Mouse (Mus musculus): ENCODE measurements around the gene Pabpc4. TPM values are rescaled to one million over a fixed set of nuclear protein-coding genes. Genes with fewer than 3 reads are reported as not detected.
"Not testable (repeated sequence)": the region's sequence is repeated elsewhere in the genome, so short reads cannot be mapped to it uniquely, and the experiment has no call there.

Pabpc4 gene
- polyA plus RNA-seq, 1 experiment: 30.8 TPM

DNA sequence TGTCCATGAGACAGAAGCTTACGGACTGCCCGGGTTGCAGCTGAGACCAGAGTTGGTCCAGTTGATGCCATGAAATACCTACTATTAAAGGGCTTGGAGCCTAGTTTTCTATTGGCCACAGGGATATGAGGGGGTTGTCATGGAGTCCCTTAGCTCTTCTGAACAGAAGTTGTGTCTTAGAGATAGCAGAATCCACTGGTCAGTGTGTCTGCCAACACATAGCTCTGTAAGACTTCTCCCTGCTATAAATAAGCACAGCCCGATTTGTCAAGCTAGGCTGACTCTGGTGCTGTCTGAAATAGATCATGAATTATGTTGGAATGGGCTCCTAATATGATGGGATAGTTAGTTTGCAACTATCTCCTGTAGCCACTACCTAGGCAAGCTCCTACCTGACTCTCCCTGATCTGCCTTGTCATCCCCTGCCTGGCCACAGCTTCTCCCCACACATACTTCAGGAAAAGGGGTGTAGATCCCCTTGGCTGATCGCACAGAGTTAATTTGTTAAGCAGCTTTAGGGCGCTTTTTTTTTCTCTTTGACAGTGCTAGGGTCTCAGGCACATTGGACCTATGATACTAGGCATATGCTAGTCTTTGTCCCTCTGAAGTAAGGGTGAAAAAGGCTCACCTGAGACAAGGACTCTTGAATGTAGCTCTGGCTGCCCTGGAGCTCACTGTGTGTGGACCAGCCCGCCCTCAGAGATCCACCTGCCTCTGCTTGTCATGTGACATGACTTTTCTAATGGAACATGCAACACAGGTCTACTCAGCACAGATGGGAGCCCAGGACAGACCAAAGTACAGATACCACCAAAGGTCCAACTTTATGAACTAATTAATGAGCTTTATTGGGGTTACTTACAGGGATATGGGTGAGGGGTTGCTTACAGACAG lies 22.8 kb downstream of the Pabpc4 start:
- H3K4me3 ChIP-seq (replicated peaks; ENCODE audit: insufficient read depth, low read depth, low read length): no peak overlapping the region
- H3K4me1 ChIP-seq (ENCODE audit: control insufficient read depth, insufficient read depth, low read length): no peaks in the 10 kb centered on the region
- TF ChIP-seq CTCF (IDR thresholded peaks at IDR 0.05; ENCODE audit: borderline replicate concordance, insufficient read depth, low read depth, low read length) (no peak), POLR2A (IDR thresholded peaks at IDR 0.05; ENCODE audit: borderline replicate concordance, insufficient read depth, low read length) (no peak)
- no peak overlapping the region for H3K27ac ChIP-seq (ENCODE audit: insufficient read depth, low read length)
- DNase-seq: no peak
- no peaks in the 10 kb centered on the region for H3K27me3 ChIP-seq (ENCODE audit: control insufficient read depth, insufficient read depth, low read length)
- 70% methylated on average over 6 of the region's 6 CpGs for WGBS

DNA sequence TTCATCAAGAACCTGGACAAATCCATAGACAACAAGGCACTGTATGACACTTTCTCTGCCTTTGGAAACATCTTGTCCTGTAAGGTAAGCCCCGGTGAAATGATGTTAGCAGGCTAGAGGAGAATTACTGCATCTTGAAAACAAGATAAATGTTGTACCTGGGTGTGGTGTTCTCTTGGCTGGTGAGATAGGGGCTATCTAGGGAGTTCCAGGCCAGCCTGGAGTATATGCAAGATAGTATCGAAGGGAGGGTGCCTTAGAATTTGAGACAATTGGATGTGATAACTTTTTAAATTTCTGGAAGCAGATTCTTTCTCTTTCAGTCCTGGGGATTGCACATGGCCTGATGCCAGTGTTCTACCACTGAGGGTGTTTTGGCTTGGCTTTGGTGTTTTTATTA lies 24.6 kb downstream of the Pabpc4 start:
- H3K27ac ChIP-seq (ENCODE audit: insufficient read depth, low read length): no peak overlapping the region
- no peak overlapping the region for H3K4me3 ChIP-seq (replicated peaks; ENCODE audit: insufficient read depth, low read depth, low read length)
- 91% methylated on average over 2 of the region's 2 CpGs for WGBS
- H3K4me1 ChIP-seq (ENCODE audit: control insufficient read depth, insufficient read depth, low read length): no peaks in the 10 kb centered on the region
- TF ChIP-seq POLR2A (IDR thresholded peaks at IDR 0.05; ENCODE audit: borderline replicate concordance, insufficient read depth, low read length) (no peak), CTCF (IDR thresholded peaks at IDR 0.05; ENCODE audit: borderline replicate concordance, insufficient read depth, low read depth, low read length) (no peak)
- no peak for DNase-seq
- no peaks in the 10 kb centered on the region for H3K27me3 ChIP-seq (ENCODE audit: control insufficient read depth, insufficient read depth, low read length)

DNA sequence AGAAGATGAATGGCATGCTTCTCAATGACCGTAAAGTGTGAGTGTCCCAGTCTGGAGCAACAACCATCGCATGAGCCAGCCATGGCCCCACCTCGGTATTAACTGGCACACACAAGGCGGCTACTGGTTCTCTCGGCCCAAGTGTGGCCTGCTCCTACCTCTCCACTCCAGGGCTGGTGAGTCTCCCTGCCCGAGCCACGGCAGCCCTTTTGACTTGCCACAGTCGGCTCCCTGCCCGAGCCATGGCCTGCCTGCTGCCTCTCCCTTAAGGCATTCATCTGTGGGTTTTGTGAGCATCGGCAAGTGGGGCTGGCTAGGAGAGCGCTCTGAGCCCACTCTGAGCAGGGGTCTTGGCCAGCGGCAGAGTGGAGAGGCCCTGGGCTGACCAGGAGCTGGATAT lies 26.9 kb downstream of the Pabpc4 start:
- 93% methylated on average over 12 of the region's 12 CpGs for WGBS
- TF ChIP-seq POLR2A (IDR thresholded peaks at IDR 0.05; ENCODE audit: borderline replicate concordance, insufficient read depth, low read length) (no peak), CTCF (IDR thresholded peaks at IDR 0.05; ENCODE audit: borderline replicate concordance, insufficient read depth, low read depth, low read length) (no peak)

DNA sequence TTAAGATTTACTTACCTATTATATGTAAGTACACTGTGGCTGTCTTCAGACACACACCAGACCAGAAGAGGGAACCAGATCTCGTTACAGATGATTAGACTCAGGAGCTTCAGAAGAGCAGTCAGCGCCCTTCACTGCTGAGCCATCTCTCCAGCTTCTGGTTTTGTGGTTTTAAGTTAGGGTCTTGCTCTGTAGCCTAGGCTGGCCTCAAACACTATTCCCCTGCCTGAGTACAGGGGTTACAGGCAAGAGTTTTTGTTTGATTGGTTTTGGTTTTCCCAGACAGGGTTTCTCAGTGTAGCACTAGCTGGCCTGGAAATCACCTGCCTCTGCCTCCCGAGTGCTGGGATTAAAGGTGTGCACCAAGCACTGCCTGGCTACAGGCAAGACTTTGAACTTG lies 30.2 kb downstream of the Pabpc4 start:
- TF ChIP-seq CTCF (IDR thresholded peaks at IDR 0.05; ENCODE audit: borderline replicate concordance, insufficient read depth, low read depth, low read length) (no peak), POLR2A (IDR thresholded peaks at IDR 0.05; ENCODE audit: borderline replicate concordance, insufficient read depth, low read length) (no peak)
- DNase-seq: no peak

More for the DNA sequence above, 26.9 kb downstream of the Pabpc4 start:
- no peak for DNase-seq
- no peaks in the 10 kb centered on the region for H3K27me3 ChIP-seq (ENCODE audit: control insufficient read depth, insufficient read depth, low read length)
- H3K4me3 ChIP-seq (replicated peaks; ENCODE audit: insufficient read depth, low read depth, low read length): no peak overlapping the region
- no peak overlapping the region for H3K27ac ChIP-seq (ENCODE audit: insufficient read depth, low read length)
- no peaks in the 10 kb centered on the region for H3K4me1 ChIP-seq (ENCODE audit: control insufficient read depth, insufficient read depth, low read length)

DNA sequence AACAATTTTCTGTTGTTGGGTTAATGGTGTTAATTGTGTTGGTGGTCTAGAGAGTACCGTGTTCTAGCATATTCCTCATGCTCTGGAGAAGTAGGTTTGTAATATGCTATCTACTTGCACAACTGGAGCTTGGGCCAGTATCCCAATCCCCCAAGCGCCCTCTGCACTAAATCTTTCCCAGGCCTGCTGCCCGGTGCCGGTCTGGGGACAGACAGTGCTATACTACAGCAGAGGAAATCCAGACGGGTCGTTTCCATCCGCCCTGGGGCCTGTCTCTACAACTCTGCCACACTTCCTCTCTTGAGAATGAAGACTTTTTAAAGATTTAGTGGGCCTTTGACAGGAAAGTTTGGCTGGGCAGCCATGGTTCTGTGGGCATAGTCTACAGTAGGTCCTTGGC lies 30.8 kb downstream of the Pabpc4 start:
- Histone ChIP-seq H3K27ac (ENCODE audit: insufficient read depth, low read length) (no peak overlapping the region), H3K4me1 (ENCODE audit: control insufficient read depth, insufficient read depth, low read length) (no peaks in the 10 kb centered on the region), H3K27me3 (ENCODE audit: control insufficient read depth, insufficient read depth, low read length) (no peaks in the 10 kb centered on the region), H3K4me3 (replicated peaks; ENCODE audit: insufficient read depth, low read depth, low read length) (no peak overlapping the region)
- TF ChIP-seq CTCF (IDR thresholded peaks at IDR 0.05; ENCODE audit: borderline replicate concordance, insufficient read depth, low read depth, low read length): no peak
- no peak for TF ChIP-seq POLR2A (IDR thresholded peaks at IDR 0.05; ENCODE audit: borderline replicate concordance, insufficient read depth, low read length)
- DNase-seq: no peak
- 88% methylated on average over 7 of the region's 7 CpGs for WGBS

More for the DNA sequence above, 30.2 kb downstream of the Pabpc4 start:
- WGBS: 95% methylated on average over 3 of the region's 3 CpGs
- Histone ChIP-seq H3K4me3 (replicated peaks; ENCODE audit: insufficient read depth, low read depth, low read length) (no peak overlapping the region), H3K27me3 (ENCODE audit: control insufficient read depth, insufficient read depth, low read length) (no peaks in the 10 kb centered on the region), H3K4me1 (ENCODE audit: control insufficient read depth, insufficient read depth, low read length) (no peaks in the 10 kb centered on the region), H3K27ac (ENCODE audit: insufficient read depth, low read length) (no peak overlapping the region)

DNA sequence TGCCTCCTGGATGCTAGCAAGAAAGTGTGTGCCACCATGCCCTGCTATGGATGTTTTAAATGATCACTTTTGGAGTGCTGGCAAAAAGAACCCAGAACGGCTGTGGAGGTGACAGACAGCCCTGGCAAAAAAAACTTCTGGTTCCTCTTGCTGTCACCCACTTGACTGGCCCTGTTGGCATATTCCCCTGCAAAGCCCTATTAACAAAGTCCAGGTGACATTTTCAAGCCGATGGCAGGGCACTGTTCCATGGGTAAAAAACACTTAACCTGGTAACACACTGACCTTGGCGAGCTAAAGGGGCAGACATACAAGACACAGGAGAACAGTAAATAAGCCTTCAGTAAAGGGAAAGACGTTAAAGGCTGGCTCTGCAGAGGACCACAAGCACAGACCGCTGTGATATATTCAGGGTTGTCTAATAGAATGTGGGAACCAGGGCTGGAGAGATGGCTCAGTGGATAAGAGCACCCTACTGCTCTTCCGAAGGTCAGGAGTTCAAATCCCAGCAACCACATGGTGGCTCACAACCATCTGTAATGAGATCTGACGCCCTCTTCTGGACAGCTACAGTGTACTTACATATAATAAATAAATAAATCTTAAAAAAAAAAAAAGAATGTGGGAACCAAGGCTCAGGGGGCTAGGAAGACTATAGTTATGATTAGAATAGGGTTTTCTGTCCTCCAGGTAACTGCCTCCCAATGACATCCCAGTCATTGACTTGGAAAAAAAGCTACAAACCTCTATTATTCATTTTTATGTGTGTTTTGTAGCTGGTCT lies 31.7 kb downstream of the Pabpc4 start:
- H3K4me1 ChIP-seq (ENCODE audit: control insufficient read depth, insufficient read depth, low read length): no peaks in the 10 kb centered on the region
- no peak overlapping the region for H3K27ac ChIP-seq (ENCODE audit: insufficient read depth, low read length)
- no peak for DNase-seq
- WGBS: 75% methylated on average over 7 of the region's 7 CpGs
- H3K4me3 ChIP-seq (replicated peaks; ENCODE audit: insufficient read depth, low read depth, low read length): no peak overlapping the region
- TF ChIP-seq CTCF (IDR thresholded peaks at IDR 0.05; ENCODE audit: borderline replicate concordance, insufficient read depth, low read depth, low read length) (no peak), POLR2A (IDR thresholded peaks at IDR 0.05; ENCODE audit: borderline replicate concordance, insufficient read depth, low read length) (no peak)
- no peaks in the 10 kb centered on the region for H3K27me3 ChIP-seq (ENCODE audit: control insufficient read depth, insufficient read depth, low read length)

DNA sequence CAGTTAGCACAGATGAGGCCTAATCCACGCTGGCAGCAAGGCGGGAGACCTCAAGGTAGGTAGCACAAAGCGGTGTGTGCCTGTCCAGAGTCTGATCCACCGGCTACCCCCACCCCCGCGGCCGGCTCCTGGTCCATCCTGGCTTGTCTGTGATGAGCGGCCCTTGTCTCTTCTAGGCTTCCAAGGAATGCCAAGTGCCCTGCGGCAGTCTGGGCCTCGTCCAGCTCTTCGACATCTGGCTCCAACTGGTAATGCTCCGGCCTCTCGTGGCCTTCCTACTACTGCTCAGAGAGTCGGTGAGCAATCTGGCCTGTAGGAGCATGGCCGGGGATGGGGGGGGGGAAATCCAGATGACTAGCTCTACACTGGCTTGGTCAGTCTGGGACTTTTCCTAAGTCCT lies 32.9 kb downstream of the Pabpc4 start:
- not testable (repeated sequence) for H3K27me3 ChIP-seq (ENCODE audit: control insufficient read depth, insufficient read depth, low read length); H3K4me3 ChIP-seq (replicated peaks; ENCODE audit: insufficient read depth, low read depth, low read length); H3K27ac ChIP-seq (ENCODE audit: insufficient read depth, low read length); DNase-seq; H3K4me1 ChIP-seq (ENCODE audit: control insufficient read depth, insufficient read depth, low read length)
- 29% methylated on average over 15 of the region's 15 CpGs for WGBS

Measured in cerebellum, adult 2 months (tissue).